In genomic region chr6:134182301-134182948, GRCm38 (mm10) we compare ENCODE assay signal across 8 mouse cellular contexts.
A peak's percentile ranks its signal among the peaks of the same experiment; 100 is the strongest.
DNase-seq lines count a peak whose midpoint lies in the region; ATAC-seq and TF ChIP-seq lines count a peak whose summit lies in the region.
"Had no signal": no experiment of that assay in that cellular context is flagged by ENCODE, and none has a peak within 500 bp of the region (broad histone marks: within the 10 kb centered on the region; RNA-seq: fewer than 3 reads in every experiment).

No protein-coding gene starts in this region.

- H3K4me2 ChIP-seq in lung, embryonic 16.5 days (ENCODE audit: low read depth, low read length) = no peak overlapping the region
- H3K4me2 ChIP-seq in intestine, postnatal 0 days (replicated peaks; ENCODE audit: low read depth) = peak overlapping the region; percentile 7; the same call in 1 of the 2 replicates
- H3K4me2 ChIP-seq in stomach, embryonic 16.5 days (ENCODE audit: low read depth, low read length) = no peak overlapping the region

- no peaks in the 10 kb centered on the region for H3K27me3 ChIP-seq in lung, embryonic 16.5 days (ENCODE audit: control insufficient read depth, insufficient read depth, low read depth, low read length)
- no peaks in the 10 kb centered on the region for H3K27me3 ChIP-seq in intestine, postnatal 0 days (replicated peaks; ENCODE audit: control insufficient read depth, insufficient read depth, low read length)
- no peaks in the 10 kb centered on the region for H3K27me3 ChIP-seq in stomach, embryonic 16.5 days (ENCODE audit: control insufficient read depth, insufficient read depth, low read length)

- H3K9me3 ChIP-seq in lung, embryonic 16.5 days (ENCODE audit: control insufficient read depth, low read length) = no peaks in the 10 kb centered on the region
- H3K9me3 ChIP-seq in intestine, postnatal 0 days (ENCODE audit: control insufficient read depth) = no peaks in the 10 kb centered on the region
- H3K9me3 ChIP-seq in stomach, embryonic 16.5 days (replicated peaks; ENCODE audit: control insufficient read depth, low read length) = no peaks in the 10 kb centered on the region

- 0 out of 2 replicates have a peak overlapping the region, but pooled peaks have one; percentile 14 for H3K9ac ChIP-seq in lung, embryonic 16.5 days (ENCODE audit: low read length)
- no peak overlapping the region for H3K9ac ChIP-seq in intestine, postnatal 0 days (ENCODE audit: low read depth, low read length)
- H3K9ac ChIP-seq in stomach, embryonic 16.5 days (ENCODE audit: low read length) = 0 out of 2 replicates have a peak overlapping the region, but pooled peaks have one; percentile 19

- peak overlapping the region; percentile 62 for H3K27ac ChIP-seq in lung, embryonic 16.5 days (ENCODE audit: low read length)
- no peak overlapping the region for H3K27ac ChIP-seq in intestine, postnatal 0 days (ENCODE audit: low read depth, low read length)
- H3K27ac ChIP-seq in stomach, embryonic 16.5 days (ENCODE audit: low read length) = peak overlapping the region; percentile 43; the same call in 1 of the 2 replicates

- H3K4me1 ChIP-seq in lung, embryonic 16.5 days (replicated peaks; ENCODE audit: control insufficient read depth, insufficient read depth, low read length) = peaks cover 37% of the 10 kb centered on the region
- H3K4me1 ChIP-seq in intestine, postnatal 0 days (replicated peaks; ENCODE audit: control insufficient read depth, insufficient read depth, low read length) = peaks cover 4% of the 10 kb centered on the region
- H3K4me1 ChIP-seq in stomach, embryonic 16.5 days (ENCODE audit: control insufficient read depth, insufficient read depth, low read length) = peaks cover 9% of the 10 kb centered on the region

- no peak overlapping the region for H3K4me3 ChIP-seq in lung, embryonic 16.5 days (ENCODE audit: low read length)
- H3K4me3 ChIP-seq in intestine, postnatal 0 days (ENCODE audit: low read depth, low read length) = no peak overlapping the region
- no peak overlapping the region for H3K4me3 ChIP-seq in stomach, embryonic 16.5 days (replicated peaks; ENCODE audit: low read length)

- H3K36me3 ChIP-seq in lung, embryonic 16.5 days (ENCODE audit: control insufficient read depth, insufficient read depth, low read length) = no peaks in the 10 kb centered on the region
- H3K36me3 ChIP-seq in intestine, postnatal 0 days (ENCODE audit: control insufficient read depth, insufficient read depth) = 0 out of 2 replicates have a peak, but pooled peaks cover 7% of the 10 kb centered on the region
- no peaks in the 10 kb centered on the region for H3K36me3 ChIP-seq in stomach, embryonic 16.5 days (ENCODE audit: control insufficient read depth, insufficient read depth, low read length)

- ATAC-seq in lung, embryonic 16.5 days (ENCODE audit: low read depth) = peak; percentile 42
- no peak for ATAC-seq in intestine, postnatal 0 days
- no peak for ATAC-seq in stomach, embryonic 16.5 days (ENCODE audit: insufficient read depth, low FRiP score)

- no peak for DNase-seq in lung, adult 18-20 months
- DNase-seq in heart, adult 18-20 months = peak; percentile 51 to 55
- no peak for DNase-seq in urinary bladder, postnatal 25 days (ENCODE audit: low spot score)
- no peak for DNase-seq in layer of hippocampus, postnatal 36 days
- DNase-seq: cerebellum, adult 8-10 months had no signal

- no peak for TF ChIP-seq CTCF in intestine, postnatal 0 days (IDR thresholded peaks at IDR 0.05; ENCODE audit: low read depth)

- WGBS in lung, embryonic 16.5 days = 40% methylated on average over 17 of the region's 17 CpGs
- WGBS in intestine, postnatal 0 days = 62% methylated on average over 17 of the region's 17 CpGs
- 49% methylated on average over 17 of the region's 17 CpGs for WGBS in stomach, embryonic 16.5 days

Comparison
In these comparisons a context has a peak if more than half of its experiments do, and no peak if none do; other contexts are left out.
1. DNase-seq: peak in heart, adult 18-20 months (2 of 2); none in lung, adult 18-20 months (0 of 2), urinary bladder, postnatal 25 days (single experiment) and layer of hippocampus, postnatal 36 days (0 of 2).